Mouse (Mus musculus) thymus, adult 2 months (tissue): ENCODE results near the gene Mettl23.

ENCODE experiments used
- CTCF ChIP-seq: fragments of 200-500 bp; IDR thresholded peaks from 2 replicates; pipeline ENCODE4 v1.5.1; 2012; ENCODE audit warnings: mild to moderate bottlenecking, control low read depth, low read length, moderate library complexity, borderline replicate concordance; ENCODE audit not compliant: control insufficient read depth, poor library complexity, insufficient read depth; ENCODE audit errors: extremely low read depth
- POLR2A ChIP-seq: fragments of 200-500 bp; IDR thresholded peaks from 2 replicates; pipeline ENCODE4 v1.6.1; 2012; ENCODE audit warnings: mild to moderate bottlenecking, low read length, control low read depth, moderate library complexity; ENCODE audit not compliant: control insufficient read depth, poor library complexity, insufficient read depth; ENCODE audit errors: extremely low read depth

DNA sequence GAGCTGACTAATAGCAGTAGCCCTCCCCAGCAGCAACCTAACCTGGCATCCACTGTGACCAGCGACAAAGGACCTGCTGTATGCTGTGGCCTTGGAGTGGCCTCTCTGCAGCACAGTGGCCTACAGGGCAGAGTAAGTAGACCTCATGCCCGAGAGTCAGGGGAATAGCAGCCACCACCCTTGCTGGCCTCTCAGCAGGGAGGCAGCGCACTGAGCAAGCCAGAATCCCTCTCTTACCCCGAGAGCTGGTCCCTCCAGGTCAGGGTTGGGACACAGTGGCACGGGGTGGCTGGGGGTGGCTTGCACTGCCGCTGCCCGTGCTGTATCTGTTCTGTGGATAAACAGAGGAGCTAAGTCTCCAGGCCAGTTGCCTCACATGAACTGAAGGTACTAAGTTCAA is 3.5 kb upstream of the Mettl23 start:
- TF ChIP-seq CTCF, result no peak
- TF ChIP-seq POLR2A, result no peak
